Mouse (Mus musculus): ENCODE measurements around the gene Unc13c.

DNA sequence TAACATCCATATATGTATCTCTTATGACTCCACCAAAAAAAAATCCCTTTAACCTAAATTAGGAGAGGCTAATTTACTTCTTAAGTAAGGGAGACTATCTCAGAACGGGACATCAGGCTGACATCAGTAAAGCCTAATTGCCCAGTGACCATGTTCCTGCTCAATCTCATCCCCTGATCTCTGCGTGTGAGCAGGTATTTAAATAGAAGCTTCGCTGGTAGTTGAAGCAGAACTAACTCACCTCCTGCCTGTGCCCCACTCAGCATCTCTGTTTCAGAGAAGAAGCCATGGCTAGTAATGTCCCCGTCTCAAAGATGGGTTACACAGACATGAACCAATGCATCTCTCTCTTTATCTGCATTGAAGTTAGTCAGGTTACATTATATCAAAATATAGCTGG, 255.3 kb downstream of the Unc13c start:
- no peak for TF ChIP-seq CTCF (IDR thresholded peaks at IDR 0.05; ENCODE audit: extremely low read depth, insufficient read length, insufficient replicate concordance, low read depth, low read length)
- no peak for TF ChIP-seq POLR2A (IDR thresholded peaks at IDR 0.05; ENCODE audit: low read depth, low read length)

Measured in small intestine, adult 2 months (tissue).